Mouse (Mus musculus) bone marrow, adult 2 months (tissue): ENCODE measurements around the gene Serpina1b.
"Not testable (repeated sequence)": the region's sequence is repeated elsewhere in the genome, so short reads cannot be mapped to it uniquely, and the experiment has no call there.

ENCODE experiments used
- CTCF ChIP-seq: fragments of 200-500 bp; IDR thresholded peaks from 2 replicates; pipeline ENCODE4 v1.5.1; 2011; ENCODE audit warnings: low read length, control low read depth; ENCODE audit not compliant: control insufficient read depth, insufficient read depth
- POLR2A ChIP-seq: fragments of 200-500 bp; IDR thresholded peaks from 2 replicates; pipeline ENCODE4 v1.6.1; 2011; ENCODE audit warnings: low read depth, mild to moderate bottlenecking, control low read depth, low read length, borderline replicate concordance; ENCODE audit not compliant: control insufficient read depth

DNA sequence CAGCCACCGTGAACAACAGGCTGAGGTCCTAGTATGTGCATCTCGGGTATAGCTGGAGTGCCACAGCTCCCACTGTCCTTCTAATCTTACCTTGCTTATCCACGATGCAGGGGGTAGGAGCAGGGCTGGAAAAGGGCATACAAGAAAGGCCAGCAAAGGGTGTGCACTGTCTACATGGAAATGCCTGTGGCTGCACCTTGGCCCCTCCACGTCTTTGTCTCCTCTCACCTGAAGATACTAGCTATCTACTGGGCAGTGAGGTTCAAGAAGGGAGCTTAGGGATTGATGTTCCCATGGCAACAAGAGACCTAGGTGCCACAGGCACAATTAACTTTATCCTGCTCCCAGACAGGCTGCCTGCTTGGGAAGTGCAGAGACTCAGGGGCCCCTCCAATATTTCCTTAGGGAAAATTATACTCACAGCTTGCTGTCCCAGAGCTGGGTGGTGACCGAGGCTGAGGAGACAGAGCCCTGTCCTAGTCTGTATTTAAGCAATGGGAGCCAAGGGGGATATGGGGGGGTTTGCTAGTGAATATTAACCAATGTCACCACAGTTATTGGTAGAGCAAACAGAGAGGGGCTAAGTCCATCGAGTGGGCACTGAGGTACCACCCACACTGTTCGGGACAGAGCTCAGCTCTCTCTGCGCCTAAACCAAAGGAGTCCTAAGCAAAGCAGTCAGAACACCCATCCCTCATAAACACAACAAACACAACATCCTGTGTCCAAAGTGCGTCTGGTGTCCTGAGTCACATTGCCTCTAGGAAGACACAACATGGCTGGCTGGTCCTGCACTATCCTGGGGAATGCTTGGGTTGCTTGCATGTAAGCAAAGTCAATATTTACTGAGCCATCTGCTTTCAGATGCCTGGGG is 33.2 kb upstream of the Serpina1b start, which contains the start of gene Serpina1a:
- not testable (repeated sequence) for TF ChIP-seq CTCF, POLR2A
